Mouse (Mus musculus) thymus, postnatal 14 days (tissue): Measurements from ENCODE around the gene 1110004F10Rik.
"Not testable (repeated sequence)": the region's sequence is repeated elsewhere in the genome, so short reads cannot be mapped to it uniquely, and the experiment has no call there.

Experiments
- DNase-seq: peaks from one replicate; pipeline ENCODE4 v3.0.0; 2021

1110004F10Rik gene

GRCm38 (mm10) chr7:116039196-116039537, at the start of gene 1110004F10Rik:
TSS of gene 1110004F10Rik (plus strand) at chr7:116039397.
- DNase-seq = no peak

- no peak for DNase-seq
These were observed 36.5 kb upstream of the 1110004F10Rik start for GRCm38 (mm10) chr7:116002726-116003125.

GRCm38 (mm10) chr7:116029991-116030390, 9.2 kb upstream of the 1110004F10Rik start:
- DNase-seq = no peak

GRCm38 (mm10) chr7:116030597-116031387, 8.4 kb upstream of the 1110004F10Rik start:
- DNase-seq = no peak

- no peak for DNase-seq
These were observed 7.8 kb upstream of the 1110004F10Rik start for GRCm38 (mm10) chr7:116031388-116031717.

- peak; percentile 24 for DNase-seq
These were observed 7.2 kb upstream of the 1110004F10Rik start for GRCm38 (mm10) chr7:116031718-116032595.

- DNase-seq = peak; percentile 73
These were observed 6.4 kb upstream of the 1110004F10Rik start for GRCm38 (mm10) chr7:116032596-116033307.

- peak; percentile 21 for DNase-seq
These were observed 5.6 kb upstream of the 1110004F10Rik start for GRCm38 (mm10) chr7:116033371-116034241.

- DNase-seq = peak; percentile 22
These were observed 4.9 kb upstream of the 1110004F10Rik start for GRCm38 (mm10) chr7:116034282-116034758.

GRCm38 (mm10) chr7:116035504-116035903, 3.7 kb upstream of the 1110004F10Rik start:
- no peak for DNase-seq

- DNase-seq = no peak
These were observed 2.3 kb upstream of the 1110004F10Rik start for GRCm38 (mm10) chr7:116036591-116037555.

- no peak for DNase-seq
These were observed 1.2 kb upstream of the 1110004F10Rik start for GRCm38 (mm10) chr7:116038024-116038423.

GRCm38 (mm10) chr7:116038511-116038910, 686 bp upstream of the 1110004F10Rik start, which contains the start of gene Sox6:
TSS of gene Sox6 (minus strand) at chr7:116038796.
- DNase-seq = no peak

GRCm38 (mm10) chr7:116039538-116040466, 605 bp downstream of the 1110004F10Rik start:
- peak; percentile 79 for DNase-seq

- DNase-seq = no peak
These were observed 1.3 kb downstream of the 1110004F10Rik start for GRCm38 (mm10) chr7:116040470-116041019.

- DNase-seq = no peak
These were observed 21.5 kb downstream of the 1110004F10Rik start for GRCm38 (mm10) chr7:116060739-116061138.

- DNase-seq = not testable (repeated sequence)
These were observed 45.2 kb downstream of the 1110004F10Rik start, which contains the start of gene Gm4353 for GRCm38 (mm10) chr7:116084366-116084765. TSS of gene Gm4353 (minus strand) at chr7:116084635.

- peak; percentile 94 for DNase-seq
These were observed 53.7 kb downstream of the 1110004F10Rik start for GRCm38 (mm10) chr7:116092710-116093465.
